Mouse (Mus musculus): ENCODE results near the gene Kin.

DNA sequence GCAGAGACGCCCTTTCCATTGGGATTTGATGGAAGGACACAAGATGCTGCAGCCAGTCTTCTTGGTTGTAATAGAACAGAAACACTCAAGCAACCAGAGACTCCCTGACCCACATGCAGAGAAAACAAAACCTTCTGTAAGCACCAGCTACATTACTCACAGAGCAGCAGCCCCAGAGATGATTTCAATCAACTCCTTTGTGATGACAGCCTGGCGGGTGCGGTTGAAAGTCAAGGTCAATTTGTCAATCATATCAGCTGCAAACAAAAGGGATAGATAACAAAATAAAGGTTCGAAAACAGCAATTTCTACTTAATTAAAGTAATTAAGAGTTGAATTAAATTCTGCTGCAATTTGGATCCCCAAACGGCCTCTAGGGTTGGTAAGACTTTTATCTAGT lies 21.6 kb upstream of the Kin start:
- TF ChIP-seq GATA1 (IDR thresholded peaks at IDR 0.05; ENCODE audit: borderline replicate concordance, low read length) (no peak), CTCF (IDR thresholded peaks at IDR 0.05; ENCODE audit: low read depth, low read length) (no peak), POLR2AphosphoS5 (IDR thresholded peaks at IDR 0.05; ENCODE audit: insufficient replicate concordance, low read depth, low read length) (no peak), TAL1 (conservative IDR thresholded peaks at IDR 0.05; ENCODE audit: low read depth, low read length) (no peak), GATA2 (IDR thresholded peaks at IDR 0.05; ENCODE audit: borderline replicate concordance, low read depth, low read length) (no peak)

Measured in G1E (cell line).